Mouse (Mus musculus) liver, postnatal 0 days (tissue): ENCODE measurements at regions not wholly inside any gene's neighbourhood (a gene's known extent, or its start where the extent isn't known, plus 50 kb on each side); places are given as distances from the start of the nearest gene placed in this dataset.
A peak's percentile ranks its signal among the peaks of the same experiment; 100 is the strongest.

Source experiments
- ATAC-seq: fragments of 200-750 bp; cut with Nextera tagmentation; 2 replicates; pipeline ENCODE4 v1.8.0; 2017; ENCODE audit warnings: mild to moderate bottlenecking, moderate library complexity
- DNase-seq: peaks from one replicate; pipeline ENCODE4 v3.0.0-alpha.2; 2016
- H3K27ac ChIP-seq: fragments of 300-500 bp; sonication (generic); 2 replicates; pipeline ENCODE4 v1.5.1; 2014; ENCODE audit warnings: antibody characterized with exemption, moderate library complexity, mild to moderate bottlenecking, low read depth
- H3K27me3 ChIP-seq: fragments of 300-500 bp; sonication (generic); 2 replicates; pipeline ENCODE4 v1.6.1; 2014; ENCODE audit warnings: low read length, control low read depth, mixed read lengths; ENCODE audit not compliant: insufficient read depth
- H3K36me3 ChIP-seq: fragments of 300-500 bp; sonication (generic); replicated peaks from 2 replicates; pipeline ENCODE4 v1.6.1; 2014; ENCODE audit warnings: mild to moderate bottlenecking, control low read depth, low read length, moderate library complexity, mixed read lengths; ENCODE audit not compliant: insufficient read depth
- H3K4me1 ChIP-seq: fragments of 300-500 bp; sonication (generic); 2 replicates; pipeline ENCODE4 v1.6.1; 2014; ENCODE audit warnings: antibody characterized with exemption, mild to moderate bottlenecking, control low read depth; ENCODE audit not compliant: insufficient read depth
- H3K4me2 ChIP-seq: fragments of 300-500 bp; sonication (generic); 2 replicates; pipeline ENCODE4 v1.6.1; 2014; ENCODE audit warnings: low read depth, mild to moderate bottlenecking, low read length, moderate library complexity, mixed read lengths
- H3K4me3 ChIP-seq: fragments of 300-500 bp; sonication (generic); 2 replicates; pipeline ENCODE4 v1.5.1; 2014; ENCODE audit warnings: low read depth, low read length
- H3K9ac ChIP-seq: fragments of 300-500 bp; sonication (generic); replicated peaks from 2 replicates; pipeline ENCODE4 v1.6.1; 2014; ENCODE audit warnings: mild to moderate bottlenecking, moderate library complexity
- H3K9me3 ChIP-seq: fragments of 300-500 bp; sonication (generic); 2 replicates; pipeline ENCODE4 v1.6.1; 2016; ENCODE audit warnings: mild to moderate bottlenecking, control low read depth, low read length, mixed read lengths
- CTCF ChIP-seq: sonication (generic); IDR thresholded peaks from 2 replicates; pipeline ENCODE4 v1.5.1; 2016; ENCODE audit warnings: antibody characterized with exemption, low read depth
- EP300 ChIP-seq: IDR thresholded peaks from 2 replicates; pipeline ENCODE4 v1.6.1; 2016; ENCODE audit warnings: antibody characterized with exemption, low read depth, mild to moderate bottlenecking
- WGBS: fragments of 180-500 bp; shearing (Covaris S2); extraction: QIAGEN DNeasy Blood & Tissue Kit; methylation state at CpG from one replicate; pipeline ENCODE4 v1.1.7; 2014; ENCODE audit not compliant: insufficient replicate concordance; 5-methylcytosine and 5-hydroxymethylcytosine counted together

DNA sequence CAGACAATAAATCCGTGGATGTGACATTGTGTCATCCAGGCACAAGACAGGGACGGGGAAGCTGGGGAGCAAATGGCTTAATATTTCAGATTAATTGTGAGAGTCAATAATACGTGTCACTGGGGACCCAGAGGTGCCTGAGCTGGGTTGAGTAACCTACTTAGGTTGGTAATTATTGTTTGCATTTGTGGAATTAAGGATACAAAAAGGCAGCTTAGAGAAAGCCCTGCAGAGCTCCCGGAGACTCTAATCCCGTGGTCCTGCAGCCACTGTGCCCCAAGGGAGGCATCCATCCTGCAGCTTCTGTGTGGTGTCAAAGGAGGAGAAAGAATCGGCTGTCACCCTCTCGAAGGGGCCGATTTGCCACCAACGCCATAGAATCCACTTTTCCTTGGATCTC is 139.3 kb upstream of the Kazn start:
- Histone ChIP-seq H3K9ac (no peak overlapping the region), H3K9me3 (no peaks in the 10 kb centered on the region), H3K27ac (no peak overlapping the region), H3K4me1 (no peaks in the 10 kb centered on the region), H3K27me3 (no peaks in the 10 kb centered on the region), H3K4me2 (no peak overlapping the region), H3K4me3 (no peak overlapping the region), H3K36me3 (no peaks in the 10 kb centered on the region)
- 64% methylated on average over 9 of the region's 9 CpGs for WGBS
- TF ChIP-seq CTCF (no peak), EP300 (no peak)
- DNase-seq, result no peak
- no peak for ATAC-seq

DNA sequence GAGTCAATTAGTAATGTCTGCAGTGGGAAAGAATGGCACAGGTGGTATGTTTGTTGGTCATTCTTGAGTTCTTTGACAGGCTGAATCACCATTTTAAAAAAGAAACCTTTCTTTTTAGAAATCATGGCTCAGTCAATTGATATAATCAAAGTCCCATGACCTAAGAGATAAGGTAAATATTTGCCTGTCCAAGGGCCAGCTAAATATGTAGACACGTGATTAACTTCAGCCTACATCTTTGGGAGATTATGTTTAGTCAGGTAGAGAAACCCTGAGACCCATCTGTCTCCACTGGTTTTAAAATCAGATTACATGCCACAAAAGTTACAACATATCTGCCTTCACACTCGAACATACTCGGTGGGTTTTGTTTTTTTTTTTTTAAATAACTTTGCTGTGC is 128.6 kb upstream of the Kazn start:
- peak; percentile 72; the same call in 1 of the 2 replicates for ATAC-seq
- no peak for DNase-seq

DNA sequence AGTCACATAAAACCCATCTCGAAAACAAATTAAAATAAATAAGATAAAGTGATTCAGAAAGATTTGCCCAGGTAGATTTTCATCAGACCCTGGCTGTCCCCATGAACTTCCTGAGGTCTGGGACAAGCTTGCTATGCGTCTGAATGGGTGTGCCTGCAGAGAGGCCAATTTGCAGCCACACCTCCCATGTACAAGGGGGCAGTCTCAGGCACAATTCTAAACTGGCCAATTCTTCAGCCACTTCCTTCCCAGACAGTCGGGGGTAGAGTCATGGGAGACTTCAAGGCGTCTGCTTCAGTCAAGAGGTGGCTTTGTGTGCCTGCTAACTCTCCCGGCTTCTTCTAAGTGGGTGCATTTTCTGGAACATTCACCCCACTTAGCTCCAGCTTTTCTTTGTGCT is 122.9 kb upstream of the Kazn start:
- ATAC-seq (no peak), DNase-seq (no peak)
- Histone ChIP-seq H3K4me1 (no peaks in the 10 kb centered on the region), H3K9me3 (no peaks in the 10 kb centered on the region), H3K27ac (no peak overlapping the region), H3K36me3 (no peaks in the 10 kb centered on the region), H3K9ac (no peak overlapping the region), H3K4me3 (no peak overlapping the region), H3K4me2 (no peak overlapping the region), H3K27me3 (no peaks in the 10 kb centered on the region)
- 49% methylated on average over 5 of the region's 5 CpGs for WGBS
- TF ChIP-seq EP300 (no peak), CTCF (no peak)

More for the DNA sequence above, 128.6 kb upstream of the Kazn start:
- 35% methylated on average over 3 of the region's 3 CpGs for WGBS
- H3K4me2 ChIP-seq, result no peak overlapping the region
- no peaks in the 10 kb centered on the region for H3K36me3 ChIP-seq
- TF ChIP-seq EP300 (no peak), CTCF (no peak)
- no peak overlapping the region for H3K4me3 ChIP-seq
- H3K9me3 ChIP-seq, result 0 out of 2 replicates have a peak, but pooled peaks cover 2% of the 10 kb centered on the region
- H3K27ac ChIP-seq, result no peak overlapping the region
- H3K4me1 ChIP-seq, result no peaks in the 10 kb centered on the region
- H3K27me3 ChIP-seq, result no peaks in the 10 kb centered on the region
- H3K9ac ChIP-seq, result no peak overlapping the region

- H3K9ac ChIP-seq, result no peak overlapping the region
- no peak overlapping the region for H3K4me2 ChIP-seq
- WGBS, result 47% methylated on average over 13 of the region's 13 CpGs
- H3K27me3 ChIP-seq, result no peaks in the 10 kb centered on the region; the same call in 1 of the 2 replicates
- ATAC-seq (no peak), DNase-seq (no peak)
- no peaks in the 10 kb centered on the region for H3K36me3 ChIP-seq
- no peak overlapping the region for H3K4me3 ChIP-seq
- no peak for TF ChIP-seq EP300
- no peak for TF ChIP-seq CTCF
- no peak overlapping the region for H3K27ac ChIP-seq
- no peaks in the 10 kb centered on the region for H3K4me1 ChIP-seq
- no peaks in the 10 kb centered on the region for H3K9me3 ChIP-seq
Measured at GRCm38 (mm10) chr4:142358866-142359265, 119.7 kb upstream of the Kazn start.

GRCm38 (mm10) chr4:142355387-142355786 is 116.2 kb upstream of the Kazn start:
- H3K36me3 ChIP-seq, result no peaks in the 10 kb centered on the region
- no peak for TF ChIP-seq EP300
- no peak for TF ChIP-seq CTCF
- 67% methylated on average over 8 of the region's 8 CpGs for WGBS
- DNase-seq, result peak; percentile 16
- no peak for ATAC-seq
- no peaks in the 10 kb centered on the region for H3K9me3 ChIP-seq
- H3K27me3 ChIP-seq, result no peaks in the 10 kb centered on the region; the same call in 1 of the 2 replicates
- H3K27ac ChIP-seq, result no peak overlapping the region
- H3K4me3 ChIP-seq, result no peak overlapping the region
- H3K4me2 ChIP-seq, result no peak overlapping the region
- no peaks in the 10 kb centered on the region for H3K4me1 ChIP-seq
- no peak overlapping the region for H3K9ac ChIP-seq

DNA sequence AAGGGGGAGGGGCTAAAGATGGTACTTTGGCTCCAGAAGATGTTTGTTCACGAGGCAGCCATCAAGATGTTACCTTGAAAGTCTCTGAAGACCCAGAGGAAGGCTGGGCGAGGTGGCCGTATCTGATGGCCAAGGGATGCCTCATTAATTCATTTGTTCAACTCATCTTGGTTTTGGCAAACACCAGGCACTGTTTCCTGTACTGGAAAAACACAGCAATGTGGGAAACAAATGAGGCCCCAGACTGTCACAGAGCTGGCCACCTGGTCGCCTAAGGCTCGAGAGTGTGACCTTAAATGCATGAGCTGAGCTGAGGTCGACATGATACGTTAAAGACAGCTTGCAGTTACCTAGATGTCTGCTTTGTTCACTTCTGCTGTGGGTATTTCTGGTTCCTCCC is 114.3 kb upstream of the Kazn start:
- Histone ChIP-seq H3K9ac (no peak overlapping the region), H3K27me3 (no peaks in the 10 kb centered on the region; the same call in 1 of the 2 replicates), H3K4me3 (no peak overlapping the region), H3K9me3 (no peaks in the 10 kb centered on the region), H3K27ac (no peak overlapping the region), H3K36me3 (no peaks in the 10 kb centered on the region), H3K4me2 (no peak overlapping the region), H3K4me1 (no peaks in the 10 kb centered on the region)
- TF ChIP-seq EP300 (no peak), CTCF (no peak)
- WGBS, result 69% methylated on average over 7 of the region's 7 CpGs
- DNase-seq (no peak), ATAC-seq (no peak)

- no peaks in the 10 kb centered on the region for H3K36me3 ChIP-seq
- no peaks in the 10 kb centered on the region for H3K9me3 ChIP-seq
- H3K4me2 ChIP-seq, result no peak overlapping the region
- no peaks in the 10 kb centered on the region for H3K4me1 ChIP-seq
- 41% methylated on average over 3 of the region's 3 CpGs for WGBS
- TF ChIP-seq EP300, result no peak
- no peak for TF ChIP-seq CTCF
- ATAC-seq (no peak), DNase-seq (no peak)
- no peak overlapping the region for H3K4me3 ChIP-seq
- H3K27ac ChIP-seq, result no peak overlapping the region
- no peak overlapping the region for H3K9ac ChIP-seq
- no peaks in the 10 kb centered on the region; the same call in 1 of the 2 replicates for H3K27me3 ChIP-seq
Measured at GRCm38 (mm10) chr4:142351831-142352230, 112.6 kb upstream of the Kazn start.
